Mouse (Mus musculus) left cerebral cortex, postnatal 36 days (tissue): ENCODE results near the gene Podn. TPM values are rescaled to one million over a fixed set of nuclear protein-coding genes. Genes with fewer than 3 reads are reported as not detected.
"Not testable (repeated sequence)": the region's sequence is repeated elsewhere in the genome, so short reads cannot be mapped to it uniquely, and the experiment has no call there.

Source experiments
- DNase-seq, 2 experiments: peaks; one replicate each; pipeline ENCODE4 v3.0.0; 2021 to 2022; ENCODE audit warnings: low spot score in 2 of 2, mixed read lengths in 1 of 2
- intact Hi-C: fragments of 180-260 bp; cut with DNase I; formaldehyde crosslinking; loops from one replicate; pipeline ENCODE4 v1.15.1; 2025
- total RNA-seq, 2 experiments: library from RNA; stranded (reverse); gene quantifications; 2 replicates each; pipeline ENCODE4 v1.2.3; 2021

Gene Podn
- total RNA-seq, 2 experiments from 2014 or later = 6.2 to 11.3 TPM

- intact Hi-C loops = no loop called here
- no peak for DNase-seq
Observed at GRCm38 (mm10) chr4:108082401-108082806, 13.8 kb downstream of the Podn start.

- no peak for DNase-seq
- intact Hi-C loops = no loop called here
Observed at GRCm38 (mm10) chr4:108080876-108081275, 15.4 kb downstream of the Podn start.

DNA sequence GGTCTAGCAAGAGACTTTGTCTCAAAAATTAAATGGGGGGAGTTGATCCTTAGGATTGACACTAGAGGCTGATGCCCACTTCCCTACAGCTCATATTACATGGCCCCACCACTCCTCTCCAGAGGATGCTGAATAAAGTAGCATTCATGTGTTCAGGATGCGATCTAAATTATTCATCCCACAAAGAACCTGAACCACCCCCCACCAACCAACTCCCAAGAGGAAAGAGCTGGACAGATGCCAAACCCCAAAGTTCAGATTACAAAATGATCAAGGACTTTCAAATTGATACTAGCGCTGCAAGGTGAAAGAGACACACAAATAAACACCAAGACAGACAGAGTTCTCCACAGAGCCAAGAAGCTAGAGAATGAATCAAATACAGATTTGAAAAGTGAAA is 16.5 kb downstream of the Podn start:
- intact Hi-C loops = no loop called here
- no peak for DNase-seq

DNA sequence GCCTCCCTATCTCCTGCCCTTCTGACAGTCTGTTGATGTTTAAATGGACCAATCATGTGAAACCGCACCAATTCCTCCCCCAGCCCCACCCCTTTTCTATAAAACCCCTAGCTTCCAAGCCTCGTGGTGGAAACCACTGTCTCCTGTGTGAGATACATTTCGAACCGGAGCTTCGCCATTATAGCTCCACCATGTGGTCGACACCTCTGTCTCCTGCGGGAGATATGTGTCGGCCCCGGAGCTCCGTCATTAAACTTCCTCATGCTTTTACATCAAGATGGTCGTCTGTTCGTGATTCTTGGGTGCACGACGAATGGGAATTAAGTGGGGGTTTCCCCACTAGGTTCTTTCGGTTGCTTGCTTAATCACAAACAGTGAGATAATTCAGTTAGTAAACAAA is 17.1 kb downstream of the Podn start:
- intact Hi-C loops, DNase-seq: not testable (repeated sequence)

DNA sequence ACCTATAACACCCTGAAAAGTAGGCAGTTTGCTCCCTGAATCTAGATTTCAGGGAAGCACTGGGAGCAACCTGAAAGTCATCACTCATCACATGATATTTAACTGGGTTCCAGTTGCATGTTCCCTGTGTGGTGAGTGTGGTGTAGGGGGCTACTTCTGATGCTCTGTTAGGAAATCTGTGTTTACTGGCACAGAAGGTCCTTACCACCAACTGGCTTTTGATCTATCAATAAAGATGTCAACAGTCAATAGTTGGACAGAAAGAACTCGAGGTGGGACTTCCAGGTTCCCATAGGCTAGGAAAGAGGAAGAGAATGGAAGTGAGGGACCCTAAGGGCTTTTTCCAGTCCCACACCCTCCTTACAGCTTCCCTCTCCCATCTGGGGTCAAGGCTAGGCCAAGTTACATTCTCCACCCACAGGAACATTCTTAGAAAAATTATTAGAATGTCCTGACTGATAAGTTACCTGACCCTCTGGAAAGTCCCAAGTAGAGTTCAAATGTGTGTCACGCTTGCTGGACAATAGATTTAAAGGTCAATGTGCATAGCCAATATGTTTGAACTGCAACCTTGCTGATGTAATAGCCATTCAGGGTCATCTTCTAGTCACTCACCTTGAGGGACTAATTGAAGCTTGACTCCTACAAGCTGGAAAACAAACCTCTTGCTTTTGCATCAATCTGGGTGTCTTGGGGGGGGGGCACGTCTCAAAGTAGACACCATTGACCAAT is 18.9 kb downstream of the Podn start:
- DNase-seq = no peak
- intact Hi-C loops = no loop called here

GRCm38 (mm10) chr4:108074204-108074823 is 21.9 kb downstream of the Podn start:
- intact Hi-C loops = loop anchor here (5.0 kb wide), 1 partner anchor 137 kb away; no protein-coding TSS in a partner anchor
- no peak for DNase-seq

GRCm38 (mm10) chr4:108072086-108072485 is 24.2 kb downstream of the Podn start:
- no peak for DNase-seq
- intact Hi-C loops = loop anchor here (5.0 kb wide), 1 partner anchor 135 kb away; no protein-coding TSS in a partner anchor

DNA sequence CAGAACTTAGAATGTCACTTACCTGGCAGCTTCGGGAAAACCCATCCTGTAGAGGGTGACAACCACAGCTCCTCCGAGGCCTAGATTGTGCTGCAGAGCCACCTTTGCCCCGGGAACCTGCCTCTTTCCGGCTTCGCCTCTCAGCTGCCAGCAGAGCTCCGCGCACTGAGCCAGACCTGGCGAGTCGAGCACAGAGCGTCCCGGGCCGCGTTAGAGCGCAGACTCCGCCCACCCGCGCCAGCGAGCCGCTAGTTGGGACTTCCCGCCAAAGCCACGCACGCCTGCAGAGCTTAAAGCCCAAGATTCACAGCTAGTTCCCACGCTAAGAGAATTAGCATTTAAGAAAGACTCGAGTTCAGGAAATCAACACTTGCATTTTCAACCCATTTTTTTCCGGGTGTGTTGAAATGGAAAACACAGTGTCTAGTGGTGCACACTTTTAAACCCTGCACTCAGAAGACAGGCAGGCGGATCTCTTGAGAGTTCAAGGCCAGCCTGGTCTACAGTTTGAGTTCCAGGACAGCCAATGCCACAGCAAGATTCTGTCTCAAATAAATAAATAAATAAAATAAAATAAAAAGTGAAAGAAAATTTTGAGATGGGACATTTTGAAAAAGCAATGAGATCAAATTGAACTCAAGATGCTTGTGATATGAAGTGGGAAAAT is 24.9 kb downstream of the Podn start:
- peak; percentile 92 to 94 for DNase-seq
- intact Hi-C loops = loop anchor here (5.0 kb wide), 1 partner anchor 134 kb away; no protein-coding TSS in a partner anchor

GRCm38 (mm10) chr4:108070723-108071122 is 25.5 kb downstream of the Podn start:
- DNase-seq = no peak
- intact Hi-C loops = loop anchor here (5.0 kb wide), 1 partner anchor 133 kb away; no protein-coding TSS in a partner anchor

DNA sequence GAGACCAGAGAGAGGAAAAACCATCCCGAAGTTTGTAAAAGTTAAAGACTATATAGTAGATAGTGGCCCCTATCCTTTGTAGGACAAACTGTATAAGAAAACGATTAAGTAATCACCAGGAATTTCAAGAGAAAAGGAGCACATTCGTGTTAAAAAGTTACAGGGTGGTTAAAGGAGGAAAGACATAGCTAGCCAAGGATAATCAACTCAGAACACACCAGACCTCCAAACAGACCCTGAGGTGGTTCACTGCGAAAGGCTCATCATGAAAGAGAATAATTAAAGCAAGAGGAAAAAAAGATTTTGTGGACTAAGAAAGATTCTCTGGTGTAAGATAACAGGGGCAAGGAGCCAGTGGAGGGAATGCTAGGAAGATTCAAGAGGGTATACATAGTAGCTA is 26.0 kb downstream of the Podn start:
- no peak for DNase-seq
- intact Hi-C loops = loop anchor here (5.0 kb wide), 1 partner anchor 133 kb away; no protein-coding TSS in a partner anchor

- no peak for DNase-seq
- intact Hi-C loops = no loop called here
Observed at GRCm38 (mm10) chr4:108068081-108068480, 28.2 kb downstream of the Podn start.

DNA sequence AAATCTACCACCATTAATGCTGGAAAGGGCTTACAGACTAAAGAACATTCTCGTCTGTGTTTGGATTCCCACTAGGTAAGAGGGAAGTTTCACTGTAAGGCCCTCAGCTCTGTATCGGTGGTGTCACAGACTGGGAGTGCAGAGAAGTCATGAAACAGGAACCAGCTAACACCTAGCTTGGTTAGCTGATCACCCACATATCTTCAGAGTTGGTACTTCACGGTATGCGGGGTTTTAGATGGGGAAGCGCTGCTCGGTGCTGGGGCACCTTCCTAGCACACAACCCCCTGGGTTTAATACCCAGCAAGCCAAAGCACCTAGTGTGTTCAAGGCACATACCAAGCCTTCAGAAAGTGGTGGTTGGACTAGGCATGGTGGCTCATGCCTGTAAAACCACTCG is 29.0 kb downstream of the Podn start:
- DNase-seq = no peak
- intact Hi-C loops = no loop called here

DNA sequence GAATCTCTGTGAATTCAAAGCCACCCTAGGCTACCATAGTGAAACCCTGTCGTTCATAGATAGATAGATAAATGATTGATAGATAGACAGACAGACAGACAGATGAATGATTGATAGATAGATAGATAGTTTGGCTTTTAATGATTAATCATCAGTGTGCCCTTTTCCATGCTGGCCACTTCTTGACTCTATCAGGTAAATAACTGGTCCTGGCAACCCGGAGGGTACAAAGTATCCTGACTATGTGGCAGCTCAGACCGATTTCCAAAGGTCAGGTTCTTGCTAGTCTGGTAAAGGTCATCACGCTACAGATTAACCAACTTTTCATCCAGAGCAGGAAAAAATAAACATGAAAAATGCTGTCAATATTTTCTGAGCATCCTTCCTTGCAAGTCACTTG is 29.7 kb downstream of the Podn start:
- DNase-seq = no peak
- intact Hi-C loops = no loop called here

- DNase-seq = no peak
- intact Hi-C loops = no loop called here
Observed at GRCm38 (mm10) chr4:108065176-108065844, 30.9 kb downstream of the Podn start.

DNA sequence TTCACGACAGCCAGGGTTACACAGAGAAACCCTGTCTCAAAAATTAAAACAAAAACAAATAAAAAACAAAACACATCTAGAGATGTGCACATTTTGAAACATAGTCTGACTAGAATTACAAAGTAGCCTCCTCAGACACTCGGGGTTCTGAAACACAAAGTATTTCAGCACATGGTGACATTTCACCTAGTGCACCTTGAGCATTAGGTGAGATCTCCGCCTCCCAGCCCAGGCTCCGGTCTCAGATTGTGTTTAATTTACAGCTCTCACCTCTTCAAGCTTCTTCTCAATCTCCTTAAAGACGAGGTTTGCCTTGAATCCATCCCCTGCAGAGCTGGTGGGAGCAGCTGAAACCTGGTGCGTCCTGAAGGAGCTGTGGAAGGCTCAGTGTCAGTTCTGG is 32.6 kb downstream of the Podn start:
- DNase-seq = no peak
- intact Hi-C loops = no loop called here

DNA sequence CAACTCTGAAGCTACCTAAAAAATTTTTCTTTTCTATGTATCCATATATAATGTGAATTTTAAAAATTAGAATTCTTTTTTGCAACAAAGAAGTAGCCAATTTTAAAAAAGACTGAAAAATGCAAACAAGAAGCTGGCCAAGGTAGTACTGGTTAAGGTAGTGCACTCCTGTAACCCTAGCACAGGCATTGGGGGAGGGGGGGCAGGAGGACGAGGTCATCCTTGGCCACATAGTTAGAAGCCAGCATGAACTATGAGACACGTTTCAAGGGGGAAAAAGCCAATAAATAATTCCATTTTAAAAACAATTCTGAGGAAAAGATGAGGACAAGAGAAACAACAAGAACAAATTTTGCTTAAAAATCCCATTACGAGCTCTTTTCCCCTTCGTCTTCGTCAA is 33.7 kb downstream of the Podn start:
- intact Hi-C loops = no loop called here
- DNase-seq = no peak

DNA sequence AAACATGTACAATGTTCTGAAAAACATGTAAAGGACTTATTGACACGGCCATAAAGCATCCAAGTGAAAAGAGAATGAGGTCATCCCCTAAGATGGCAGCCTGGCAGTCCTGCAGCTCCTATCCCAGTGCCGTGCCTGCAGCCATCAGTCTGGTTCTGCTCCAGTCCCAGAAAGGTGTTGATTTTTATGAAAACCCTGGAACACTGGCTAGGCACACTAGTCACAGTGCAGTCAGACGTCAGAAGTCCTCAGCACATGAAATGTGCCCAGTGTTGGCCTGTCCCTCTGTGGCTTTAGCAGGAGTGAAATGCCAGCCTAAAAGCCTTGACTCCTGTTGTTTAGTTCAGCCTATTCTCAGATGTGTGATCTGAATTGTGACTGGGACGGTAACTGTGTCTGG is 35.5 kb downstream of the Podn start:
- DNase-seq = no peak
- intact Hi-C loops = no loop called here

DNA sequence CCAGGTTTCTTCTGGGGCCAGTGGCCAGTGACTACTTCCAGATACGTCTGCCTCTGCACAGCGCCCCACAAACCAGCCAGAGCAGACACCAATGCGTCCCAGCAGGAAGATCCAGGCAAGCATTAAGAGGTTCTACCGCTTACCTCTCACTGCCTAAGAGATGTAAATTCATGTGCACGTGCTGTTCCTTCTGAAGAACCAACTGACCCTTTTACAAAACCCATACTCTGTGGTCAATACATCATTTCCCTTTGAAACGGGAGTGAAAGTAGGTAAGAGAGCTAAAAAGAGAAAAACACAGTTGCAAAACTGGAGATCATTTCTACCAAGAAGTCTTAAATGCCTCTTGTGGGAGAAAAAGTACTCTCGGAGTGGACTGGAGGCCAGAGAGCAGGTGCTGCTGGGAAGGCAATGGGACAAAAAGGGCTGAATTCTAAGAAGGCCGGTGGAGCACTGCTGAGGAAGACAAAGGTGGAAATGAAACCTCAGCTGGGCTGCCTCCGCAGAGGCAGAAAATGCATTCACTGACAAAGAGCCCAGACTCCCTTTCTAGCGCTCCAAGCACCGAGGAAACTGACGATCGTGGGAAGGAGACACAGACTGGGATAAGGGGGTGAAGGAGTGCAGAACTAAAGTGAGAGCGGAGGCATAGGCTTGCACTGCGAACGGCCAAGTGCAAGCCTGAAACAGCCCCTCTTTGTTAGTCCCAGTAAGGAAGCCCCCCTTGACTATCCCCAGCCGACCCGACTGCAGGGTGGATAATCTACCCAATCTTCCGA is 36.5 kb downstream of the Podn start:
- intact Hi-C loops = loop anchor here (5.0 kb wide), 2 partner anchors 77 to 122 kb away; no protein-coding TSS in a partner anchor
- peak; percentile 59 for DNase-seq

GRCm38 (mm10) chr4:108058166-108058565 is 38.1 kb downstream of the Podn start:
- intact Hi-C loops = loop anchor here (5.0 kb wide), 2 partner anchors 76 to 121 kb away; no protein-coding TSS in a partner anchor

More at GRCm38 (mm10) chr4:108058166-108058565, 38.1 kb downstream of the Podn start:
- peak; percentile 58 to 68 for DNase-seq
